Mouse (Mus musculus): ENCODE results near the gene Tmbim6.

- TF ChIP-seq POLR2A (IDR thresholded peaks at IDR 0.05; ENCODE audit: insufficient read depth, low read depth, low read length) (no peak), CTCF (IDR thresholded peaks at IDR 0.05) (no peak)
These were observed 41.2 kb downstream of the Tmbim6 start for GRCm38 (mm10) chr15:99433913-99434312.
